Mouse (Mus musculus) heart, embryonic 11.5 days (tissue): Measurements from ENCODE around the gene Gm20388. TPM values are rescaled to one million over a fixed set of nuclear protein-coding genes. Genes with fewer than 3 reads are reported as not detected.

ENCODE experiments used
- ATAC-seq: fragments of 200-750 bp; cut with Nextera tagmentation; replicated peaks from 2 replicates; pipeline ENCODE4 v1.8.0; 2017; ENCODE audit warnings: moderate library complexity; ENCODE audit not compliant: insufficient number of reproducible peaks, low FRiP score, low TSS enrichment
- H3K27ac ChIP-seq: fragments of 300-500 bp; sonication (generic); 2 replicates; pipeline ENCODE4 v1.5.1; 2014; ENCODE audit warnings: mild to moderate bottlenecking, low read depth, low read length
- H3K27me3 ChIP-seq: fragments of 300-500 bp; sonication (generic); 2 replicates; pipeline ENCODE4 v1.6.1; 2014; ENCODE audit warnings: mild to moderate bottlenecking, low read length, mixed read lengths; ENCODE audit not compliant: control insufficient read depth, insufficient read depth
- H3K36me3 ChIP-seq: fragments of 300-500 bp; sonication (generic); 2 replicates; pipeline ENCODE4 v1.6.1; 2014; ENCODE audit warnings: mild to moderate bottlenecking, low read length, moderate library complexity, mixed read lengths; ENCODE audit not compliant: control insufficient read depth, insufficient read depth
- H3K4me1 ChIP-seq: fragments of 300-500 bp; sonication (generic); 2 replicates; pipeline ENCODE4 v1.6.1; 2014; ENCODE audit warnings: low read length; ENCODE audit not compliant: control insufficient read depth, insufficient read depth
- H3K4me2 ChIP-seq: fragments of 300-500 bp; sonication (generic); 2 replicates; pipeline ENCODE4 v1.6.1; 2014; ENCODE audit warnings: mild to moderate bottlenecking, moderate library complexity
- H3K4me3 ChIP-seq: fragments of 300-500 bp; sonication (generic); 2 replicates; pipeline ENCODE4 v1.5.1; 2014; ENCODE audit warnings: low read depth, low read length
- H3K9ac ChIP-seq: fragments of 300-500 bp; sonication (generic); 2 replicates; pipeline ENCODE4 v1.6.1; 2014; ENCODE audit warnings: mild to moderate bottlenecking, low read depth, low read length, moderate library complexity
- H3K9me3 ChIP-seq: fragments of 300-500 bp; sonication (generic); replicated peaks from 2 replicates; pipeline ENCODE4 v1.6.1; 2016; ENCODE audit warnings: low read length; ENCODE audit not compliant: control insufficient read depth
- WGBS: fragments of 180-500 bp; shearing (Covaris S2); extraction: QIAGEN DNeasy Blood & Tissue Kit; methylation state at CpG from one replicate; pipeline ENCODE4 v1.1.7; 2014; ENCODE audit not compliant: insufficient replicate concordance; 5-methylcytosine and 5-hydroxymethylcytosine counted together
- polyA plus RNA-seq: library from polyadenylated mRNA; unstranded; fragments of >200 nt; fragmentation: Nextera tagmentation; extraction: Ambion mirVana; gene quantifications from 2 replicates; pipeline ENCODE4 v1.2.1, GENCODE M21; 2014

Gm20388 gene
- polyA plus RNA-seq, 1 experiment from 2014 or later: 6.4 TPM

- WGBS: 74% methylated on average over 9 of the region's 9 CpGs
- H3K9me3 ChIP-seq: no peaks in the 10 kb centered on the region
- H3K4me3 ChIP-seq: no peak overlapping the region
- no peak overlapping the region for H3K9ac ChIP-seq
- H3K36me3 ChIP-seq: no peaks in the 10 kb centered on the region
- no peak overlapping the region for H3K4me2 ChIP-seq
- no peaks in the 10 kb centered on the region for H3K27me3 ChIP-seq
- ATAC-seq: no peak
- H3K4me1 ChIP-seq: peaks cover 20% of the 10 kb centered on the region
- H3K27ac ChIP-seq: no peak overlapping the region
These were observed 3830.6 kb downstream of the Gm20388 start for GRCm38 (mm10) chr8:123741232-123741631.

DNA sequence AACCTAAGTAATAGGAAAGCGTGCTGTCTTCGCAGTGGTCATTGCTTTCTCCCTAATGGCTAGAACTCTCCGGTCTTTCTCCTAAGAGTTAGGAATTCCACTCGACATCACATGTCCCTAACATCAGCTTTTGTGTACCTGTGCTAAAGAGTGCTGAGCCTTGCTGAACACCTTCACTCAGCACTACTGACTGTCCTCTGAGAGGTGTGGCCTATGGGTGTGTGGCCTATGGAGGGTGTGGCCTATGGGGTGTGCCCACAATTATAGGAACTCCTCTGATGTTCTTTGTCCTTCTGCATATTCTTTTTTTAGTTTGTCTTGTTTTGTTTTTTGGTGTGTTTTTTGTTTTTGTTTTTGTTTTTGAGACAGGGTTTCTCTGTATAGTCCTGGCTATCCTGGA, 3835.8 kb downstream of the Gm20388 start:
- H3K27ac ChIP-seq: no peak overlapping the region
- WGBS: 87% methylated on average over 4 of the region's 4 CpGs
- H3K9ac ChIP-seq: no peak overlapping the region
- no peaks in the 10 kb centered on the region for H3K36me3 ChIP-seq
- no peaks in the 10 kb centered on the region for H3K27me3 ChIP-seq
- H3K4me3 ChIP-seq: no peak overlapping the region
- peaks cover 8% of the 10 kb centered on the region for H3K4me1 ChIP-seq
- ATAC-seq: no peak
- no peaks in the 10 kb centered on the region for H3K9me3 ChIP-seq
- no peak overlapping the region for H3K4me2 ChIP-seq

DNA sequence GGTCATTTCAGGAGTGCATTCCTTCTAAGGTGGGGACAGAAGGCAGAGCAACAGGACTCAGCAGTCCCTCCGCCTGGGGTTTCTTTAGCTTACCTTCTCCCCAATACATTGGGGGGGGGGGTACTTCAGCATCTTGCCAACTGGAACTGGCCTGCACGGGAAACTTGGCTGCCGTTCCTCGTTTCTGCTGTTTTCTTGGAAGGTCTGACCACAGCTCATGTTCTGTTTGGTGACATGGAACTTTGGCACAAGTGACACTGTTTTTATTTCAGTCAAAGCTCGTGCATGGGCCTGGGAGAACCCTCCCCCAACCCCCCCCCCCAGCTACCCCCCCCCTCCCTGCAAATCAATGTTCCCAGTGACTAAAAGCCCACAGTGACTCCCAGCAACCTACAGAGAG, 3837.1 kb downstream of the Gm20388 start:
- H3K27ac ChIP-seq: no peak overlapping the region

GRCm38 (mm10) chr8:123750171-123750693, 3839.6 kb downstream of the Gm20388 start:
- no peaks in the 10 kb centered on the region for H3K36me3 ChIP-seq
- no peak overlapping the region for H3K4me2 ChIP-seq
- H3K9ac ChIP-seq: no peak overlapping the region
- H3K27me3 ChIP-seq: no peaks in the 10 kb centered on the region
- H3K4me3 ChIP-seq: no peak overlapping the region
- no peaks in the 10 kb centered on the region for H3K9me3 ChIP-seq
- peak overlapping the region; percentile 31; the same call in 1 of the 2 replicates for H3K27ac ChIP-seq
- 39% methylated on average over 5 of the region's 5 CpGs for WGBS
- H3K4me1 ChIP-seq: peaks cover 36% of the 10 kb centered on the region
- no peak for ATAC-seq

More for the DNA sequence above, 3837.1 kb downstream of the Gm20388 start:
- Histone ChIP-seq H3K27me3 (no peaks in the 10 kb centered on the region), H3K4me2 (no peak overlapping the region), H3K36me3 (no peaks in the 10 kb centered on the region), H3K9me3 (no peaks in the 10 kb centered on the region), H3K4me3 (no peak overlapping the region), H3K4me1 (peaks cover 19% of the 10 kb centered on the region), H3K9ac (no peak overlapping the region)
- no peak for ATAC-seq
- 45% methylated on average over 5 of the region's 5 CpGs for WGBS

- Histone ChIP-seq H3K9ac (no peak overlapping the region), H3K4me1 (peaks cover 36% of the 10 kb centered on the region), H3K9me3 (no peaks in the 10 kb centered on the region), H3K27me3 (no peaks in the 10 kb centered on the region), H3K4me2 (no peak overlapping the region), H3K36me3 (no peaks in the 10 kb centered on the region), H3K27ac (peak overlapping the region; percentile 72), H3K4me3 (no peak overlapping the region)
- WGBS: 54% methylated on average over 13 of the region's 13 CpGs
- ATAC-seq: no peak
These were observed 3842.3 kb downstream of the Gm20388 start for GRCm38 (mm10) chr8:123752773-123753468.

GRCm38 (mm10) chr8:123753604-123754375, 3843.1 kb downstream of the Gm20388 start:
- WGBS: 14% methylated on average over 18 of the region's 18 CpGs
- Histone ChIP-seq H3K27ac (peak overlapping the region; percentile 58), H3K4me2 (peak overlapping the region; percentile 2), H3K9me3 (no peaks in the 10 kb centered on the region), H3K4me3 (no peak overlapping the region), H3K36me3 (no peaks in the 10 kb centered on the region), H3K4me1 (peaks cover 34% of the 10 kb centered on the region), H3K27me3 (no peaks in the 10 kb centered on the region), H3K9ac (no peak overlapping the region)
- ATAC-seq: no peak

DNA sequence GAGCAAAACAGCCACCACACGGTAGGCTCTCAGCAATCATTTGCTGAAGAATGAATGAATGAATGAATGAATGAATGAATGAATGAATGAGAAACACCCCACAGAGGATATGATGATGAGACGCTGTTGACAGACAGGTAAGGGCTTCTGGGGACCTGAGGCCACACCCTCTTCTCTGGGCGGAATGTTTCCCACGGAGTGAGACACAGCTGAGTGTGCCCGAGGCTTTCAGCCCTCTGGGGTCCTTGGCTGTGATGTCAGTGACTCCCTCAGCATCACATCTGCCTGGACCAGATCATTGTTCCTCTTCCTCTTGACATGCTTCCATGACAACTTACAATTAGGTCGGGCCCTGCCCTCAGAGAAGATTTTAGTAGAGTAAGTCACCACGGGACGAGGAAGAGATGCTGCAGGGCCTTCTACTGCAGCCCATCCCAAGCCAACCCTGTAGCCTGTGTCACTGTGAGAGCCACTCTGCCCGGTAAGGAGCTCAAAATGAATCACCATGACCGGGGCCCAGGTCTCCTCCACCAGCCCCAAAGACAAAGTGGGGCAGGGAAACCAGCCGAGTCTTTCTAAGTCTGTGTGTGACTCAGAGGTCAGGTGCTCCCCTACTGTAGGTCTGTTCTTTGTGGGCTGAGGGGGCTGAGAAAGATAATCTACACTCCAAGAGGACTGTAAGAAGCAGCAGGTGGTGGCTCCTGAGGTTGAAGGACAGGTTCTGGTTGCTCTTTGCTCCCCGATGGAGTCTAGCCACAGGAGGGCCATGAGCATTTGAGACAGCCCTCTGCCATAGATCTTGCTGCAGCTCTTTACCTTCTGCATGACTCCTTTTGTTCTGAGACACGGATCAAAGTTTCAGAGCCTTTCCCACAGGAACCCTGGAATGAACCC, 3844.1 kb downstream of the Gm20388 start:
- Histone ChIP-seq H3K4me2 (no peak overlapping the region), H3K27ac (0 out of 2 replicates have a peak overlapping the region, but pooled peaks have one; percentile 58), H3K4me1 (peaks cover 36% of the 10 kb centered on the region), H3K4me3 (no peak overlapping the region), H3K36me3 (no peaks in the 10 kb centered on the region), H3K9ac (no peak overlapping the region), H3K27me3 (no peaks in the 10 kb centered on the region), H3K9me3 (no peaks in the 10 kb centered on the region)
- 64% methylated on average over 13 of the region's 13 CpGs for WGBS
- ATAC-seq: no peak

DNA sequence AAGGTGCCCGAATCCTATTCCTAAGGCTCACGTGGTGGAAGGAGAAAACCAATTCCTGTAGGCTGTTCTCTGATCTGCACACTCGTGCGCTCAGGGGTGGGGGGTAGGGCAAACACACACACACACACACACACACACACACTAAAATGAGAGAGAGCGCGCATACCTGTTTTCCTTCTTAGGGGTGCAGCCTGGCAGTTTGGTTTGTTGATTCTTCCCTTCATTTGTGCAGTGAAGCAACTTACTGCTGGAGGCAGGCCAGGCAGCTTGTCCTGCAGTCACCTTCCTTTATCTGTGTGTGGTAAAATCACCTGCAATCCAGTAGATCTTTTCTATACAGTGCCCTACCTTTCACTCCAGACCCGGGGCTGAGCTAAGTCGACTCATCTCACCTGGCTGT, 3846.3 kb downstream of the Gm20388 start:
- no peak overlapping the region for H3K4me3 ChIP-seq
- WGBS: 78% methylated on average over 8 of the region's 8 CpGs
- no peaks in the 10 kb centered on the region for H3K9me3 ChIP-seq
- peaks cover 41% of the 10 kb centered on the region for H3K4me1 ChIP-seq
- no peak overlapping the region for H3K27ac ChIP-seq
- ATAC-seq: no peak
- no peaks in the 10 kb centered on the region for H3K27me3 ChIP-seq
- H3K4me2 ChIP-seq: no peak overlapping the region
- no peaks in the 10 kb centered on the region for H3K36me3 ChIP-seq
- H3K9ac ChIP-seq: no peak overlapping the region
